Mouse (Mus musculus): ENCODE measurements around the gene Pkn3. TPM values are rescaled to one million over a fixed set of nuclear protein-coding genes. Genes with fewer than 3 reads are reported as not detected.

Pkn3 gene
- polyA plus RNA-seq, 1 experiment from 2014 or later: 3.1 TPM

DNA sequence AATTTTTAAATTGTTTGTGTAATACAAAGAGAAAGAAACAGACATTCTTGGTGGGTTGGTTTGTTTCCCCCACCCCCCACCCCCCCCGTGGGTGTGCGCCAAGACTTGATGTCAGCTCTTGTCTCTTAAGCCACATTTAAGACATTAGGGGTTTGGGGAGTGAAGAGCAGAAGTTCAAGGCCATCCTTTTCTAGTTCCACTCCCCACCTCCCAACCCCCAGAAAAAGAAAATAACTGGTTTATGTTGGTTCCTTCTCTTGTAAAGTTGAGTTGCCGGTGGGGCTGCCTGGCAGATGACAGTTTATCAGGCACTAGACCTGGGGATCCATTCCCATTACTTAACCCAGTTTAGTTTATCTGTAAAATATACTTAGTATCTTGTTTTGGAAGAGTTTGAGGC lies 13.2 kb upstream of the Pkn3 start:
- Histone ChIP-seq H3K9me3 (replicated peaks) (no peaks in the 10 kb centered on the region), H3K9ac (peak overlapping the region; percentile 86), H3K4me3 (replicated peaks) (peak overlapping the region; percentile 70), H3K27me3 (no peaks in the 10 kb centered on the region), H3K4me1 (replicated peaks) (peaks cover 67% of the 10 kb centered on the region), H3K4me2 (peak overlapping the region; percentile 98), H3K36me3 (peaks cover 15% of the 10 kb centered on the region), H3K27ac (peak overlapping the region; percentile 91)
- ATAC-seq (ENCODE audit: low read depth) (no peak), DNase-seq (no peak)
- 9% methylated on average over 3 of the region's 3 CpGs for WGBS (ENCODE audit: insufficient replicate concordance)

DNA sequence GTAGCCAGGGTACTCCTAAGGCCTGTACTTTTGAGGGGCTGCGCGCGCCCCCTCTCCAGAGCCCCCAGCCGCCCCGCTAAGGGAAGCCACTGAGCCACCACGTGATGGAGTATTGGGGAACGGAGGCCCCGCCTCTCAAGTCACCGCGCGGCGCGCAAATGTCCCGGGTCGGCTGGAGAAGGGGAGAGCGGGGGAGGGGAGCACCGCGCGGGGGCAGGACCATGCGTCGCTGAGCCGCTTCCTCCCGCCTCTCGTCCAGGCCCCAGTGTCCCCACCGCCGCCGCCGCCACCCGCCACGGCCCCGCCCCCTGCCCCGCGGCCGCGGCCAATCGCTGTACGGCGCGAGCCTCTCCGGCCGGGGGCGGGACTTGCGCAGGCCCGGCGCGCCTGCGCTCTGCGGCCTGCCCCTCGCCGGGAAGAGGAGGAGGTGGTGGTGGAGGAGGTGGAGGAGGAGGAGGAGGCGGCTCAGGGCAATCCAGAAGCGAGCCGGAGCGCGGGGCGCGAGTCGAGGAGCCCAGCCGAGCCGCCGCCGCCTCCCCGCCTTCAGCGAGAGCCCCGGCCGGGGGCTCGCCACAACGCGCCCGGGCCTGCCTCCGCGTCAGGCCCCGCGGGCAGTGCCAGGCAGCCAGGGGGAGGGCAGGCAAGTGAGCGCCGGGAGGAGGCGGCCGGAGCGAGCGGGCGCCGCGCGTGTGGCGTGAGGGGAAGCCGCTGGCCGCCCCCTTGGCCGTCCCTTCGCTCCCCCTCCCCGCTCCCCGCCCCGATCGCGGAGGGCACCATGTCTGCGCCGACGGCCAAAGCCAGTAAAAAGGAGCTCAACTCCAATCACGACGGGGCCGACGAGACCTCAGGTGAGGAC lies 11.2 kb upstream of the Pkn3 start:
- Histone ChIP-seq H3K4me1 (replicated peaks) (peaks cover 61% of the 10 kb centered on the region), H3K27me3 (no peaks in the 10 kb centered on the region), H3K27ac (peak overlapping the region; percentile 97), H3K9me3 (replicated peaks) (no peaks in the 10 kb centered on the region), H3K36me3 (peaks cover 30% of the 10 kb centered on the region), H3K4me2 (peak overlapping the region; percentile 98), H3K9ac (peak overlapping the region; percentile 97), H3K4me3 (replicated peaks) (peak overlapping the region; percentile 98)
- under 1% methylated on average over 52 of the region's 101 CpGs for WGBS (ENCODE audit: insufficient replicate concordance)
- peak; percentile 91 for ATAC-seq (ENCODE audit: low read depth)
- DNase-seq: peak; percentile 96

DNA sequence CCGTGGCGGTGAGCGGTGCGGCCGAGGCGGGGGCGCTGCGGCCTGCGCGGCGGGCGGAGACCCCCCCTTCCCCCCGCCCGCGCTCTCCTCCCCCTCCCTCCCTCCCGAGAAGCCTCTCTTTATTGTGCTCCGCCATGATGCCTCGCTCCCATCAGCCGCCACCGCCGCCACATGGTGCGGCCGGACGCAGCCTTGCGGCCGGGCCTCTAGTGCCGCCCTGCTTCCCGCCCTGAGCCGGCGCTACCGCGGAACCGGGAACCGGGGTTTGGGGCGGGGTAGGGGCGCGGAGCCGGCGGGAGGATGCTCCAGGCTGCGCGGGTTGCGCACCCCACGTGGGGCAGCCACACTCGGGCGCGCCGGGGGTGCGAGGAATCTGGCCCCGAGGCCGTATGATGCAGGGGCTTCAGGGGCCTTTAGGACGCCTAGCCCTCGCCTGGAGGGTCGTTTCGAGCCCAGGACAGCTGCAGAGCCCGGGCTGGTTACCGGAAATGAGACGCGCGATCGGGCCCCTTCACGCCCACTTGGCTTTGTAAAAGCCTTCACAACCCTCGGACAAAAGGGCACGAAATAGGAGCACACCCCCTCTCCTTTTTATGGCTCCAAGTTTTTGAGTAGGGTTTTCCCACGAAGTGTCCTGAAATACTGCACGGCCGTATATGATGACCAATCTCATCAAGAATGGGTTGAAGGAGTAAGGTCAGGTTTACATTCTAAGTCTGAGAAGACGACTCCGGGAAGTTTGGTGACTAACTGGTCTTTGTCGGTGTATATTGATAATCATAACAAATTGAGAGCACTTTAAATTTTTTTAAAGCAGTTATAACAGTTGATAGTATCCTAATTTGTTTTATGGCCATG lies 10.2 kb upstream of the Pkn3 start:
- Histone ChIP-seq H3K4me1 (replicated peaks) (peaks cover 54% of the 10 kb centered on the region), H3K36me3 (peaks cover 34% of the 10 kb centered on the region), H3K9ac (peak overlapping the region; percentile 97), H3K27ac (peak overlapping the region; percentile 97), H3K4me2 (peak overlapping the region; percentile 98), H3K9me3 (replicated peaks) (no peaks in the 10 kb centered on the region), H3K4me3 (replicated peaks) (peak overlapping the region; percentile 98), H3K27me3 (no peaks in the 10 kb centered on the region)
- ATAC-seq (ENCODE audit: low read depth) (no peak), DNase-seq (peak; percentile 35)
- under 1% methylated on average over 49 of the region's 69 CpGs for WGBS (ENCODE audit: insufficient replicate concordance)

DNA sequence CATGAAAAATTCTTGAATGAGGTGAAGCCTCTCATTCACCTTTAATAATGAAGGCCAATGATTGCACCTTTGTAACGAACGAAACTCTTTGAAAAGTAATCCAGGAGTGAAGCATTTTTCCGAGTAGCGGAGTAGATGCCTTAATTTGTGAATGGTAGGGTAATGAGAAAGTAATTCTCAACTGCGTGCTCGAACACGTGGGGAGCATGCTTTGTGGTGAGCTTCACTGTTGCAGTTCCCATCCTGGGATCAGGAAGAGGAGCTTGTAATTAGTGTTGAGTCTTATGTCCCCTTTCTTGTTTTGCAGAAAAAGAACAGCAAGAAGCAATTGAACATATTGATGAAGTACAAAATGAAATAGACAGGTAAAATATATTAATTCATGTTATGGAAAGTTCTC lies 9.5 kb upstream of the Pkn3 start:
- 21% methylated on average over 7 of the region's 7 CpGs for WGBS (ENCODE audit: insufficient replicate concordance)
- peak overlapping the region; percentile 98 for H3K4me2 ChIP-seq

DNA sequence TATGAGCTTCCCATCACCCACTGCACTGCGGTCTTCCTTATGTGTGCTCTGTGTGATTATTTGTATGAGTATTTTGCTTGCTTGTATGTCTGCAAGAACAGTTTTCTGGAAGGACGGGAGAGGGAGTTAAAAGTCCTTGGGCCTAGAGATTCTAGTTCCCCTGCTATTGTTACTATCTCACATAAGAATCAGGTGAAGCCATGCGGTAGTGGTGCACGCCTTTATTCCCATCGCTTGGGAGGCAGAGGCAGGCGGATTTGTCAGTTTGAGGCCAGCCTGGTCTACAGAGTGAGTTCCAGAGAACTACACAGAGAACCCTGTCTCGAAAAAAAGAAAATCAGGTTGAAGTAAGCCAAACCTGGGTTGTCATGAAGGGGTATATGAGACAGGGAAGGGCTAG lies 4.6 kb upstream of the Pkn3 start:
- Histone ChIP-seq H3K27ac (no peak overlapping the region), H3K9me3 (replicated peaks) (no peaks in the 10 kb centered on the region), H3K4me3 (replicated peaks) (no peak overlapping the region), H3K4me2 (no peak overlapping the region), H3K9ac (no peak overlapping the region), H3K36me3 (peaks cover 48% of the 10 kb centered on the region), H3K4me1 (replicated peaks) (peaks cover 25% of the 10 kb centered on the region), H3K27me3 (no peaks in the 10 kb centered on the region)
- ATAC-seq (ENCODE audit: low read depth) (no peak), DNase-seq (no peak)
- WGBS (ENCODE audit: insufficient replicate concordance): 60% methylated on average over 7 of the region's 7 CpGs

More for the DNA sequence above, 9.5 kb upstream of the Pkn3 start:
- Histone ChIP-seq H3K4me1 (replicated peaks) (peaks cover 49% of the 10 kb centered on the region), H3K36me3 (peaks cover 40% of the 10 kb centered on the region), H3K9me3 (replicated peaks) (no peaks in the 10 kb centered on the region), H3K27me3 (no peaks in the 10 kb centered on the region), H3K4me3 (replicated peaks) (peak overlapping the region; percentile 98), H3K27ac (peak overlapping the region; percentile 97), H3K9ac (peak overlapping the region; percentile 97)
- ATAC-seq (ENCODE audit: low read depth): no peak
- no peak for DNase-seq

DNA sequence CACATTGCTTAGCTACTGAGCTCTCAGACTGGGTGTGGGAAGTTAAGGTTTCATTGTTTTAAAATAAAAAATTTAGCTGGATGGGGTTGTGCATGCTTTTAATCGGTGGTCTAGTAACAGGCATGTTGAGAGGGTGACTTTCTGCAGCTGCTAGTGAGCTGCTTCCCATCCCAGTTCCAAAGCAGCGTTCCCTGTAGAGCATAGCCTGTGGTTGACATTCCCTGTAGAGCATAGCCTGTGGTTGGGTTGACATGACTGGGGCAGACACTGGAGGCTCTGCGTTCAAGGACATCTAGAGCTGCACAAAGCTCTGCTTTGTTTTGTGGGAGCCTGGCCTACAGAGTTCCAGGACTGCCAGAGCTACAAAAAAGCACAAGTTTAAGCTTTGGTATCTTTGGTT lies 4.2 kb upstream of the Pkn3 start:
- H3K4me3 ChIP-seq (replicated peaks): no peak overlapping the region
- ATAC-seq (ENCODE audit: low read depth) (no peak), DNase-seq (no peak)
- no peaks in the 10 kb centered on the region for H3K27me3 ChIP-seq
- H3K9ac ChIP-seq: no peak overlapping the region
- H3K4me2 ChIP-seq: no peak overlapping the region
- peaks cover 25% of the 10 kb centered on the region for H3K4me1 ChIP-seq (replicated peaks)
- H3K36me3 ChIP-seq: peaks cover 44% of the 10 kb centered on the region
- no peak overlapping the region for H3K27ac ChIP-seq
- H3K9me3 ChIP-seq (replicated peaks): no peaks in the 10 kb centered on the region
- WGBS (ENCODE audit: insufficient replicate concordance): 72% methylated on average over 3 of the region's 3 CpGs

DNA sequence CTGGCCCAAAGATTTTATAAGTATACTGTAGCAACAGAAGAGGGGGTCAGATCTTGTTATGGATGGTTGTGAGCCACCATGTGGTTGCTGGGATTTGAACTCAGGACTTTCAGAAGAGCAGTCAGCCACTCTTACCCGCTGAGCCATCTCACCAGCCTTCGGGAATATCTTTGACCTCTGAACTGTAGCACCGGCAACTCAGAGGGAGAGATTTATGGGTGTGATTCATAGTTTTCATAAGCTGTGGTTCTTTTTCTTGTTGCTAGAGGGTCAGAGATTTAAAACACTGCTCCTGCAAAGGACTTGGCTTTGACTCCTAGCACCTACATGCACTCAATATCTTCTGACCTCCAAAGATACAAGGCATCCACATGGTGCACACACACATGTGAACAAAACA lies 1.9 kb upstream of the Pkn3 start:
- H3K4me3 ChIP-seq (replicated peaks): no peak overlapping the region
- no peak overlapping the region for H3K4me2 ChIP-seq
- no peaks in the 10 kb centered on the region for H3K27me3 ChIP-seq
- DNase-seq (no peak), ATAC-seq (ENCODE audit: low read depth) (no peak)
- H3K9ac ChIP-seq: no peak overlapping the region
- H3K27ac ChIP-seq: no peak overlapping the region
- H3K4me1 ChIP-seq (replicated peaks): peaks cover 31% of the 10 kb centered on the region
- H3K9me3 ChIP-seq (replicated peaks): no peaks in the 10 kb centered on the region
- peaks cover 21% of the 10 kb centered on the region for H3K36me3 ChIP-seq
- WGBS (ENCODE audit: insufficient replicate concordance): 64% methylated on average over 3 of the region's 3 CpGs

DNA sequence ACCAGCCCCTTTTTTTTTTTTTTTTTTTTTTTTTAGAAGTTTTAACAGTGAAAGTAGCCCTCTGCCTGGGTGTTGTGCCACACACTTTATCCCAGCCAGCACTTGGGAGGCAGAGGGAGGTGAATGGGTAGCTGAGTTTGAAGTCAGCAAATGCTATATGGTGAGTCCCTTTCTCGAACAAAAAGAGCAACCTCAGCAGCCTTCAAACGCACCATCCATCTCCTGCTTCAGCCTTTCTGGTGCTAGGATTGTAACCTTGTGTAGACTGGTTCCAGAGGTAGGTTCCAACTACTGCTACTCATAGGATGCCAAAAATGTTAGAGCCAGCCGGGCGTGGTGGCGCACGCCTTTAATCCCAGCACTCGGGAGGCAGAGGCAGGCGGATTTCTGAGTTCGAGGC lies 1.0 kb upstream of the Pkn3 start:
- no peaks in the 10 kb centered on the region for H3K27me3 ChIP-seq
- H3K9ac ChIP-seq: no peak overlapping the region
- 85% methylated on average over 9 of the region's 9 CpGs for WGBS (ENCODE audit: insufficient replicate concordance)
- no peaks in the 10 kb centered on the region for H3K9me3 ChIP-seq (replicated peaks)
- H3K27ac ChIP-seq: no peak overlapping the region
- DNase-seq (no peak), ATAC-seq (ENCODE audit: low read depth) (no peak)
- peaks cover 31% of the 10 kb centered on the region for H3K4me1 ChIP-seq (replicated peaks)
- no peak overlapping the region for H3K4me2 ChIP-seq
- no peak overlapping the region for H3K4me3 ChIP-seq (replicated peaks)
- peaks cover 19% of the 10 kb centered on the region for H3K36me3 ChIP-seq

DNA sequence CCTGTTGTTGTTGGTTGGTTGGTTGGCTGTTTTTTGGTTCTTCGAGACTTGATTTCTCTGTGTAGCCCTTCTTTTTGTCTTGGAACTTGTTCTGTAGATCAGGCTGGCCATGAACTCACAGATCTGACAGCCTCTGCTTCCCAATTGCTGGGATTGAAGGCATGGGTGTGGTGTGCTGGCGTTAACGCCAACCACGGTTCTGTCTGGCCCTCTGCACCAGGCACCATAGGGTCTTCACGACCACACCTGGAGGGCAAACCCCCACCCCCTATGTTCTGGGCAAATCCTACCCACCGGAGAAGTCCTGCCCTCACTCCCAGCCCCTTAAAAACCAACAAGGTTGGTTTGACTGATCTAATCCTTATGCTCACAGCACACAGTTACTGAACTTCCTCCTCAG lies 525 bp upstream of the Pkn3 start:
- peak overlapping the region; percentile 53; the same call in 1 of the 2 replicates for H3K27ac ChIP-seq
- no peaks in the 10 kb centered on the region for H3K9me3 ChIP-seq (replicated peaks)
- peak overlapping the region; percentile 99 for H3K4me2 ChIP-seq
- H3K27me3 ChIP-seq: no peaks in the 10 kb centered on the region
- no peak for DNase-seq
- WGBS (ENCODE audit: insufficient replicate concordance): 48% methylated on average over 6 of the region's 6 CpGs
- H3K36me3 ChIP-seq: peaks cover 16% of the 10 kb centered on the region
- peak overlapping the region; percentile 71 for H3K4me3 ChIP-seq (replicated peaks)
- peaks cover 31% of the 10 kb centered on the region for H3K4me1 ChIP-seq (replicated peaks)
- no peak for ATAC-seq (ENCODE audit: low read depth)
- peak overlapping the region; percentile 79; the same call in 1 of the 2 replicates for H3K9ac ChIP-seq

DNA sequence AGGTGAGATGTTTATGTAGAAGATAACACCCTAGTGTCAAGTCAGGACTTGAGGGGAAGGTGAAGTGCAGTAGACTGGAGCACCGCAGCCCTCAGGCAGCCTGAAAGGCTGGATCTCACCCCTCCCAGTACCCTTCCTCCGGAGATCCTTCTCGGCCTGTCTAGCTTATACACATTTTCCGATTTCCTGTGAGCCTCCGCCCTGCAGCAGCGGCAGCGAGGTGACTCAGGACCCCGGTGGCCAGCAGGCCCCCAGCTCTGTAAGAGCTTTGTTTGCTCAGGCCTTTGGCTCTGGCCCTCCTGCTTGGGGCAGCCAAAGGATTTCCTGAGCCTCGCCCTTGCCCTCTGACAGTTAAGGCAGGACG lies 847 bp downstream of the Pkn3 start:
- no peaks in the 10 kb centered on the region for H3K27me3 ChIP-seq
- peak; percentile 34 for ATAC-seq (ENCODE audit: low read depth)
- peaks cover 31% of the 10 kb centered on the region for H3K4me1 ChIP-seq (replicated peaks)
- DNase-seq: no peak
- peak overlapping the region; percentile 79 for H3K9ac ChIP-seq
- peaks cover 4% of the 10 kb centered on the region for H3K36me3 ChIP-seq
- no peaks in the 10 kb centered on the region for H3K9me3 ChIP-seq (replicated peaks)
- 7% methylated on average over 10 of the region's 10 CpGs for WGBS (ENCODE audit: insufficient replicate concordance)
- H3K27ac ChIP-seq: peak overlapping the region; percentile 80
- peak overlapping the region; percentile 99 for H3K4me2 ChIP-seq
- H3K4me3 ChIP-seq (replicated peaks): peak overlapping the region; percentile 71

DNA sequence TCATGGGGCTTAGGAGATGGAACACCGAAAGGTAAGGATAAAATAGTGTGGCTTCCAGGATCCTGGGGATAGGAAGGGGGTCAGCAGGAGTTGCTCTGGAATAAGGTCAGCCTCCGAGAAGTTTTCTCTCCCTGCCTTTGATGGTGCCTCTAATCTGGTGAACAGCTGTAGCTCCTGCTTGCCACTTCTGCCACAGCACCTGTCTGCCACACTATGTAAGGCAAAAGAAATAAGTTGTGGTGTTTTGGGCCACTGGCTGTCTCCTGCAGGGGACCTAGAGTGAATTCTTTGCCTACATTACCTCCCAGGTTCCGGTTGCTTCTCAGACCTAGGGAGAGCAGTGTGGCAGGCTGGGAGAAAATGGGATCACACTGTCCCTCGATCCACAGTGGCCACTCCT lies 1.3 kb downstream of the Pkn3 start:
- ATAC-seq (ENCODE audit: low read depth): no peak
- Histone ChIP-seq H3K4me2 (peak overlapping the region; percentile 99), H3K27me3 (no peaks in the 10 kb centered on the region), H3K9me3 (replicated peaks) (no peaks in the 10 kb centered on the region), H3K4me1 (replicated peaks) (peaks cover 31% of the 10 kb centered on the region), H3K9ac (peak overlapping the region; percentile 79; the same call in 1 of the 2 replicates), H3K4me3 (replicated peaks) (no peak overlapping the region), H3K27ac (peak overlapping the region; percentile 80), H3K36me3 (peaks cover under 1% of the 10 kb centered on the region; the same call in 1 of the 2 replicates)
- 64% methylated on average over 4 of the region's 4 CpGs for WGBS (ENCODE audit: insufficient replicate concordance)
- no peak for DNase-seq

All from liver, embryonic 13.5 days (tissue).